Mouse (Mus musculus) liver, adult 2 months (tissue): ENCODE results near the gene Gpr137c. TPM values are rescaled to one million over a fixed set of nuclear protein-coding genes. Genes with fewer than 3 reads are reported as not detected.

Experiments used
- DNase-seq: peaks from one replicate; pipeline ENCODE4 v3.0.0-alpha.2; 2011; ENCODE audit warnings: low read depth, low spot score; ENCODE audit errors: extremely low read depth
- H3K27ac ChIP-seq: fragments of 200-500 bp; replicated peaks from 2 replicates; pipeline ENCODE4 v1.5.1; 2012; ENCODE audit warnings: low read depth, mild to moderate bottlenecking, control low read depth, inconsistent platforms, low read length; ENCODE audit not compliant: insufficient read depth
- H3K27me3 ChIP-seq: fragments of 200-500 bp; 2 replicates; pipeline ENCODE4 v1.6.1; 2012; ENCODE audit warnings: mild to moderate bottlenecking, moderate library complexity, low read length, inconsistent platforms; ENCODE audit not compliant: control insufficient read depth, insufficient read depth
- H3K36me3 ChIP-seq: fragments of 200-500 bp; 2 replicates; pipeline ENCODE4 v1.6.1; 2012; ENCODE audit warnings: low read length, inconsistent platforms; ENCODE audit not compliant: control insufficient read depth, insufficient read depth
- H3K4me1 ChIP-seq: fragments of 200-500 bp; 2 replicates; pipeline ENCODE4 v1.6.1; 2011; ENCODE audit warnings: low read length; ENCODE audit not compliant: control insufficient read depth, insufficient read depth
- H3K4me3 ChIP-seq: fragments of 200-500 bp; 2 replicates; pipeline ENCODE4 v1.5.1; 2011; ENCODE audit warnings: low read depth, mild to moderate bottlenecking, control low read depth, low read length, moderate library complexity; ENCODE audit not compliant: insufficient read depth
- H3K79me2 ChIP-seq: fragments of 200-500 bp; 2 replicates; pipeline ENCODE4 v1.6.1; 2012; ENCODE audit warnings: inconsistent platforms, mild to moderate bottlenecking, low read length, moderate library complexity; ENCODE audit not compliant: control insufficient read depth, insufficient read depth
- H3K9ac ChIP-seq: fragments of 200-500 bp; 2 replicates; pipeline ENCODE4 v1.6.1; 2012; ENCODE audit warnings: low read depth, mild to moderate bottlenecking, control low read depth, inconsistent platforms, low read length
- CTCF ChIP-seq: fragments of 200-500 bp; IDR thresholded peaks from 2 replicates; pipeline ENCODE4 v1.5.1; 2011; ENCODE audit warnings: low read depth, low read length, control low read depth
- POLR2A ChIP-seq: fragments of 200-500 bp; IDR thresholded peaks from 2 replicates; pipeline ENCODE4 v1.6.1; 2011; ENCODE audit warnings: low read length, control low read depth; ENCODE audit not compliant: insufficient read depth; ENCODE audit errors: extremely low read depth
- WGBS: fragments of 180-500 bp; shearing (Covaris S2); methylation state at CpG from one replicate; pipeline ENCODE4 v1.1.7; 2018; 5-methylcytosine and 5-hydroxymethylcytosine counted together
- polyA plus RNA-seq: library from polyadenylated mRNA; depleted of rRNA; stranded (reverse); fragments of >200 nt; gene quantifications from 2 replicates; pipeline ENCODE4 v1.2.3, GENCODE M21; 2012
- total RNA-seq: library from RNA; depleted of rRNA; stranded (reverse); fragments of >200 nt; gene quantifications from 2 replicates; pipeline ENCODE4 v1.2.3, GENCODE M21; 2014

Gpr137c gene
- total and polyA plus RNA-seq, 2 experiments: 1.6 to 3.3 TPM

DNA sequence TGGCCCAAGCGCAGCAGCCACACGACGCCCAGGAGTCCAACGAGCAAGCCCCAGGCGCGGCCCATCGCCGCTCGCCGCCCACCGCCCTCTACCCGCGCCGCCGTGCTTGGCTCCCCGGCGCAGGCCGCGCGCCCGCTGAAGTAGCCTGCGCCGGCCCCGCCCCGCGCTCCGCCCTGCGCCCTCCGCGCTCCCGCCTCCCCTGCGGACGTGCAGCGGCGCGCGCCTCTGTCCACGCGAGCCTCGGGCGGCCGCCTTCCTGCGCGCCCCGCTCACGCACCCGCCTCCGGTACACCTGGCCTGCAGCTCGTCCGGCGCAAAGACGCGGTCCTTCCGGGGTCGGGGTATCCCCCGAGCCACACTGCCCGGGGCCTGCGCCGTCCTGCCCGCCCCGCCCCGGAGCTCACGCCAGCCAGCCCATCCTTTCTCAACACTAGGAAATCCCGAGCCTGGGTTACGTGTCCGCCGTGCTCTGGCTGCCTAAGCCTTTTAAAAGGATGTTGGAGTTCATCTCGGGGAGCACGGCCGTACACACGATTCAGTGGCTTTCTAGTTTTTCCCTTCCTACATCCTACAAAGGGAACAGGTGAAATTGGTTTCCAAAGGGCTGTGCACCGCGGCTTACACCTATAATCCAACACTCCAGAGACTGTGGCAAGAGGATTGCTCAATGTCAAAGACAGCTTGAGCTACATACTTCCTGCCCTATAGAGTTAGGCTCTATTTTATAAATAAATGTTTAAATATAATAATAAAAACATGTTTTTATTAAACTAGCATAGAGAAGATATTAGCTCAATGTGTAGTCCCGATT is 99.1 kb downstream of the Gpr137c start, which contains the start of gene Ero1l:
Gene Ero1l (minus strand): TSS at position 346 of the 811 bp plus-strand sequence.
- peak; percentile 68 for DNase-seq
- Histone ChIP-seq H3K9ac (peak within 1 kb of the TSS; percentile 97), H3K27ac (peak within 1 kb of the TSS; percentile 93), H3K27me3 (no peaks in the 10 kb centered on the region), H3K36me3 (no peaks in the 10 kb centered on the region), H3K79me2 (peaks cover 23% of the 10 kb centered on the region), H3K4me3 (peak within 1 kb of the TSS; percentile 87), H3K4me1 (peaks cover 11% of the 10 kb centered on the region)
- peak; percentile 91 for TF ChIP-seq POLR2A
- TF ChIP-seq CTCF: no peak
- 1% methylated on average over 73 of the region's 74 CpGs for WGBS

DNA sequence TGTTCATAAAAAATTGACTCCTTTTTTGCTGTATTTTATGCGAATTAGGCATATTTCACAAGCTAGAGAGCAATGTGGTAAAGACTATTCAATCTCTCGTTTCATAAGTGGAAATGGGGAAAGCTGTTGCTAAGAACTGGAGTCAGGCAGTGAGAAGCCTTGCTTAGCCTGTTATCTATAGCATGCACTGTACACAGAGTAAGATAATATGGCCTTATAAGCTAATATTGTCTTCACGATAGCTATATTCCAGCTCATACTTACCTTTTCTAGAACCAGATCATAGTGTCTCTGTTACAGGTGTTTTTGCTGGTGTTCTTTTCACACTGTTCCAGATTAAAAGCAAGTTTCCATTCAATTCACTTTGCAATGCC is 99.7 kb downstream of the Gpr137c start:
- Histone ChIP-seq H3K4me1 (peaks cover 11% of the 10 kb centered on the region), H3K27ac (no peak overlapping the region), H3K9ac (no peak overlapping the region), H3K4me3 (no peak overlapping the region), H3K36me3 (no peaks in the 10 kb centered on the region), H3K27me3 (no peaks in the 10 kb centered on the region), H3K79me2 (peaks cover 20% of the 10 kb centered on the region)
- TF ChIP-seq CTCF (no peak), POLR2A (no peak)
- DNase-seq: no peak
- WGBS: 57% methylated on average over 3 of the region's 3 CpGs

DNA sequence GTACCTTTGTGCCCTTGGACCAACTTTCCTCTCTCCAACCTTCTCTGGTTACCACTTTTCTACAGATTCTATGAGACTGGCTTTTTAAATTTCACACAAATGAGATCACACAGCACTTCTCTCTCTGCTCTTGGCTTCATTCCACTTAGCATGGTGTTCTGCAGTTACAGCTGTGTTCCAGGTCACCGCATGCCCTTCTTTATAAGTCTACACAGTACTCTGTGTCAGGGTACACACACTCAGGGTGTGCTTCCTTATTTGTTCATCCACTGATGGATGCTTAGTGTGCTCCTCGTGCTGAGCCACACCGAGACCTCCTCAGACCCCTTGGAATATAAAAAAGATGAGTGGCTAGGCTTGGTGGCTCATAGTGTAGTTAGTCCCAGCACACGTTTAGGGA is 100.6 kb downstream of the Gpr137c start:
- WGBS: 91% methylated on average over 4 of the region's 4 CpGs
- Histone ChIP-seq H3K79me2 (peaks cover 20% of the 10 kb centered on the region), H3K27ac (no peak overlapping the region)

DNA sequence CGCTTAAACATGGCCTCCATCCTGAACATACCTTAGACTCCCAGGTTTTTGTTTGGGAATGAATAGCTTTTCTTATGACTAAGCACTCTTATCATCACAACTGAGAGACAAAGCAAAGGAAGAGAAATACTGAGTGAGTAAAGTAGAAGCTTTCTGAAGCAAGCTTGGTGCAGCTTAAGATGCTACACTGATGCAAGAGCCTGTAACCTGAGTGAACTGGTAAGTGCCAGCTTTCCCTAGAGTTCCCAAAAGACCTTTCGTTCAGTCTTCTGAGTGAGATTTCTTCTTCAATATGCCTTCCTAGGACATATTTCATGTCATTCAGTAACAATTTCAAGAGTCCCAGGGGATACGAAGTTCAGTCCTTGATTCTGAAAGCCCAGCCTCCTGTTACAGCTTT is 101.5 kb downstream of the Gpr137c start:
- Histone ChIP-seq H3K79me2 (peaks cover 11% of the 10 kb centered on the region), H3K4me1 (peaks cover 11% of the 10 kb centered on the region), H3K27ac (no peak overlapping the region), H3K36me3 (no peaks in the 10 kb centered on the region), H3K27me3 (no peaks in the 10 kb centered on the region), H3K4me3 (no peak overlapping the region), H3K9ac (no peak overlapping the region)
- WGBS: 90% methylated on average over 3 of the region's 3 CpGs
- no peak for DNase-seq
- TF ChIP-seq POLR2A (no peak), CTCF (no peak)

More for the DNA sequence above, 100.6 kb downstream of the Gpr137c start:
- DNase-seq: no peak
- Histone ChIP-seq H3K36me3 (no peaks in the 10 kb centered on the region), H3K9ac (no peak overlapping the region), H3K4me1 (peaks cover 11% of the 10 kb centered on the region), H3K4me3 (no peak overlapping the region), H3K27me3 (no peaks in the 10 kb centered on the region)
- no peak for TF ChIP-seq POLR2A
- no peak for TF ChIP-seq CTCF

DNA sequence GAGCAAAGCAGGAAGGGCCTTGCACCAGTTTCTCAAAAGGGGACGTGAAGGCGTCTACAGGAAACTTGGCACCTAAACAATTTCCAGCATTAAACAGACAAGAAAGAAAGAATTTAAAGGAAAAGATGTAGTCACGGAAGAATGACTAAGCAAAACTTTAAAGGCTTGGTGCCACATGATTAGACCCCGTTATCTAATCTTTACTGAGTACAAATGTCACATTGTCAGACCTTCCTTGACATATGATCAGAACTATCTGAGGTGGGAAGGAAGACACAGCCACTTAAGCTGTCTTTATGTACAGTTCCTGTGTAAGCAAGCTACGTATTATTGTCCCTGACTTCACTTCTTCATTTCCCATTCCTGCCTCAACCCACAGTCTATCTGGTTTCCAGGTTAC is 102.1 kb downstream of the Gpr137c start:
- TF ChIP-seq CTCF (no peak), POLR2A (no peak)
- no peak for DNase-seq
- Histone ChIP-seq H3K79me2 (peaks cover 7% of the 10 kb centered on the region; the same call in 1 of the 2 replicates), H3K27me3 (no peaks in the 10 kb centered on the region), H3K27ac (no peak overlapping the region), H3K4me3 (no peak overlapping the region), H3K36me3 (no peaks in the 10 kb centered on the region), H3K9ac (no peak overlapping the region), H3K4me1 (peaks cover 6% of the 10 kb centered on the region)
- 79% methylated on average over 5 of the region's 5 CpGs for WGBS

DNA sequence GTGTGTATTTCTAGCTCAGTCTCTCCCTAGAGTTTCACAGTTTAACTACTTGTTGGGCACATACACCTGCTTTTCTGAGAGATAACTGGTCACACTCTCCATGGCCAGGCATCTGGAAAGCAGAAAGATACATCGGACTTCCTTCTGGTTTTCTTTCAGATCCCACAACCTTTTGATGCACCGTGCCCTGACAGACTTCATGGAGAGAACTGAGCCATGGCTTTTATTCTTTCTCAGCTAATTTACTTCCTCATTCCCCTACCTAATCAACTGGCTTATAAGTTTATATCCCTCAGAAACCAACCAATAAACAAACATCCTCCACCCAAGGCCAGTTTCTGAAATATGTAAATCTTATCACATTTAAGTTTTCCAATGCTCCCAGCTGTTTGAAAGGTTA is 102.9 kb downstream of the Gpr137c start:
- WGBS: 90% methylated on average over 2 of the region's 2 CpGs
- no peaks in the 10 kb centered on the region for H3K27me3 ChIP-seq
- no peak for DNase-seq
- H3K27ac ChIP-seq: no peak overlapping the region
- H3K4me1 ChIP-seq: no peaks in the 10 kb centered on the region; the same call in 1 of the 2 replicates
- H3K9ac ChIP-seq: no peak overlapping the region
- no peak overlapping the region for H3K4me3 ChIP-seq
- peaks cover 5% of the 10 kb centered on the region; the same call in 1 of the 2 replicates for H3K79me2 ChIP-seq
- no peaks in the 10 kb centered on the region for H3K36me3 ChIP-seq
- no peak for TF ChIP-seq POLR2A
- no peak for TF ChIP-seq CTCF
